Mouse (Mus musculus): Measurements from ENCODE around the gene Rab1a. TPM values are rescaled to one million over a fixed set of nuclear protein-coding genes. Genes with fewer than 3 reads are reported as not detected.
A peak's percentile ranks its signal among the peaks of the same experiment; 100 is the strongest.
"Not testable (repeated sequence)": the region's sequence is repeated elsewhere in the genome, so short reads cannot be mapped to it uniquely, and the experiment has no call there.

Rab1a gene
- total RNA-seq, 2 experiments from 2014 or later: 173 to 176 TPM

- no peak for DNase-seq
Observed at GRCm38 (mm10) chr11:20216415-20216814, 15.2 kb downstream of the Rab1a start.

DNA sequence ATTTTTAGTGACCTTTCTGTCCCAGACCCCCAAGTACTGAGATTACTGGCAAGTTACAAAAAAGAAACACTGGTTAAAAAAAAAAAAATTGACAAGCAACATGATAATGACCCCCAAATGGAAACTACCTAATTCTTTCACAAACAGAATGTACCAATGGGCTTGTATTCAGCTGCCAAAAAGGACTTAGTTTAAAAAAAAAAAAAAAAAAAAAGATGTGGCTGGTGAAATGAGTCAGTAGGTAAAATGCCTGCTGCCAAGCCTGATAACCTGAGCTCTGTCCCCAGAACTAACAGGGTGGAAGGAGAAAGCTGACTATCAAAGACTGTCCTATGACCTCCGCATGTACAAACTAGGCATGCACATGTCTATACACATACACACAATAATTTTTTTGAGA, 16.0 kb downstream of the Rab1a start:
- no peak for DNase-seq

- not testable (repeated sequence) for DNase-seq
Observed at GRCm38 (mm10) chr11:20221671-20222070, 20.4 kb downstream of the Rab1a start.

- no peak for DNase-seq
Observed at GRCm38 (mm10) chr11:20224196-20224595, 23.0 kb downstream of the Rab1a start.

GRCm38 (mm10) chr11:20225938-20226337, 24.7 kb downstream of the Rab1a start:
- no peak for DNase-seq

- DNase-seq: no peak
Observed at GRCm38 (mm10) chr11:20228666-20229065, 27.4 kb downstream of the Rab1a start.

GRCm38 (mm10) chr11:20229311-20229710, 28.1 kb downstream of the Rab1a start:
- no peak for DNase-seq

- DNase-seq: peak; percentile 55 to 59
Observed at GRCm38 (mm10) chr11:20230286-20230685, 29.1 kb downstream of the Rab1a start.

DNA sequence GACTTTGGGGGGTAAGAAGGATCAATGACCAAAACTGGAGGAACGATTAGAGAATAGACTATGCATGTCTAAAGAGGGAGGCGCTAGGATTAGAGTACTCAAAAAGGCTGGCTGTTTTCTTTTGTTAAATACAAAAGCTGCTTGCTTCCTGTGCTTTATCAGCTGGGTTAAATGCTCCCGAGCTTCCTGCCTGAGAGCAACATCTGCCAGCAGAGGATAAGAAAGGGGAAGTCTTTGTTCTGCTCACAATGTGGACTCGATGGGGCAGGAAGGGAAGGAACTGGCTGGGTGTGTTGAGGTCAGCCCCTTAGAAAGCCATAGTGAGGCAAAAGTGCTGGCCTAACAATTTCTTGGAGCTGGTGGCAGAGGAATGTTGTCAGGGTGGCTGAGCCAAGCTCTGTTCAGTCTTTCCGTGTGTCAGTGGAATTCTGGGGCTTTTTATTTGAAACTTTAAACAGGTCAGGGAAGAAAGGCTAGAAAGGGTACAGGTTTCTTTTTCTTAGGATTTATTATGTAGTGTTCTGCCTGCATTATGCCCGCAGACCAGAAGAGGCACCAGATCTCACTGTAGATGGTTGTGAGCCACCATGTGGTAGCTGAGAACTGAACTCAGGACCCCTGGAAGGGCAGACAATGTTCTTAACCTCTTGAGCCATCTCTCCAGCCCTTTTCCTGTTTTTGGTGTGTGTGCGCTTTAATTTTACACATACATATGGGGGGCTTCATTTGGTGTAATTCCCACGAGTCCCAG, 30.1 kb downstream of the Rab1a start:
- peak; percentile 24 to 49 for DNase-seq

- DNase-seq: no peak
Observed at GRCm38 (mm10) chr11:20232016-20232755, 31.0 kb downstream of the Rab1a start.

GRCm38 (mm10) chr11:20234233-20234632, 33.0 kb downstream of the Rab1a start:
- no peak for DNase-seq

- DNase-seq: no peak
Observed at GRCm38 (mm10) chr11:20237018-20237417, 35.8 kb downstream of the Rab1a start.

DNA sequence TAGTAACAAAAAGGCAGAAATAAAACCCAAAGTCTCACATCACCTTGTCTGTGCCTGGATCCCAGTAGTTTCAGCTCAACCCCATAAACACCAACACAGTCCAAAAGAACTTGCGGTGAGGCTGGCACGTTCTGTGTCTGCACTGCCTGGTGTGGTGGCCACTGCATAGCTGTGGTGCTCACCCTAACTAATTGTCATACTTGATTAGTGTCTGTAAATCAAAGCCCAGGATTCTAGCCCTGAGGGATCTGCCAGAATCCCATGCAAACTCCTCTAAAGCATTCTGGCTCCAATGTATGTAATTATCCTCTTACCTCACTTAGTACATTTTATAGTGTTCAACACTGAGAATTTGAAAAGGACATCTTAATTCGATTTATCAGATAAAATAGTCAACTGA, 36.7 kb downstream of the Rab1a start:
- no peak for DNase-seq

GRCm38 (mm10) chr11:20239279-20239861, 38.1 kb downstream of the Rab1a start:
- no peak for DNase-seq

- no peak for DNase-seq
Observed at GRCm38 (mm10) chr11:20240331-20240730, 39.1 kb downstream of the Rab1a start.

DNA sequence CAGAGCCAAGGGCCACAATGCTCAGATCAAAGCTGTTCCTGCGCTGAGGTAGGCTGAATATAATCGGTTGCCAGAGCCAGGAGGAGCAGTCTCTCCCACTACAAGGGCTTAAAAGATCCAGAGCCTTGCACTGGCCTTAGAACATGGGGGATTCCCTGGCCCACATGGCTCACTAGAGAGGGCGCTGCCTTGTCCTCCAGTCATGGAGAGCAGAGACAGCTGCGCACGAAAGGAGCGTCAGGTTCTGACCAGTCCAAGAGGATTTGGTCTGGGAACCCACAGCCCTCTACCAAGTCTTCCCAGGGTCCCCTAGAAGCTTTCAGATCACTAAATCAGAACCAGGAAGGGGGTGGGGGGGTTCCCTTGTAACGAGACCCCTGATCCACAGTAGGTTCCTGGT, 40.1 kb downstream of the Rab1a start:
- DNase-seq: no peak

- DNase-seq: no peak
Observed at GRCm38 (mm10) chr11:20242366-20243056, 41.3 kb downstream of the Rab1a start.

- DNase-seq: no peak
Observed at GRCm38 (mm10) chr11:20243214-20243913, 42.1 kb downstream of the Rab1a start.

GRCm38 (mm10) chr11:20244336-20245290, 43.4 kb downstream of the Rab1a start:
- DNase-seq: no peak

- no peak for DNase-seq
Observed at GRCm38 (mm10) chr11:20245316-20245715, 44.1 kb downstream of the Rab1a start.

DNA sequence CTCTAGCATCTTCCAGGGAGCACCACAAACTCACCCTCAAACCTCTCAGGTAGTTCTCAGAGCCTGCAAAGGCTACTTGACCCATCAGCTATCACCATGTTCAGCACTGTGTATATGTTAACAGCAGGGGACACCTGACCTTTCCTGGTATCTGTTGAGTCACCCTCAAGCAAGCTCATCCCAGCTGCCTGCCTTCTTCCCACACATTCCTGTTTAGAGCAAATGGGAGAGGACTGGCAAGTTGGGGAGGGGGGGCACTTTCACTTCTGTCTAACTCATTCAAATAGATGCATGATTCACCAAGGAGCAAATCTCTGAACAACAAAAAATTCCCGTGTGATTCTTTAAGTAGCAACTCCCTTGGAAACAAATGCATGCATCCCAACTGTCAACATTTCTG, 45.4 kb downstream of the Rab1a start:
- DNase-seq: no peak
